Mouse (Mus musculus) kidney, embryonic 14.5 days (tissue): ENCODE data around the gene Ybx1. TPM values are rescaled to one million over a fixed set of nuclear protein-coding genes. Genes with fewer than 3 reads are reported as not detected.
A peak's percentile ranks its signal among the peaks of the same experiment; 100 is the strongest.

Experiments
- ATAC-seq: fragments of 200-750 bp; cut with Nextera tagmentation; 2 replicates; pipeline ENCODE4 v1.8.0; 2017; ENCODE audit warnings: moderate number of reproducible peaks, mild to moderate bottlenecking, moderate TSS enrichment, moderate library complexity; ENCODE audit not compliant: low FRiP score, low TSS enrichment
- H3K27ac ChIP-seq: fragments of 300-500 bp; sonication (generic); 2 replicates; pipeline ENCODE4 v1.5.1; 2014; ENCODE audit warnings: low read depth, mild to moderate bottlenecking, low read length, moderate library complexity, mixed read lengths
- H3K27me3 ChIP-seq: fragments of 300-500 bp; sonication (generic); 2 replicates; pipeline ENCODE4 v1.6.1; 2014; ENCODE audit warnings: mild to moderate bottlenecking, low read length; ENCODE audit not compliant: control insufficient read depth, insufficient read depth
- H3K36me3 ChIP-seq: fragments of 300-500 bp; sonication (generic); 2 replicates; pipeline ENCODE4 v1.6.1; 2014; ENCODE audit warnings: low read length, mixed read lengths; ENCODE audit not compliant: control insufficient read depth, insufficient read depth
- H3K4me1 ChIP-seq: fragments of 300-500 bp; sonication (generic); 2 replicates; pipeline ENCODE4 v1.6.1; 2014; ENCODE audit warnings: low read length, mixed read lengths; ENCODE audit not compliant: control insufficient read depth, insufficient read depth
- H3K4me2 ChIP-seq: fragments of 300-500 bp; sonication (generic); replicated peaks from 2 replicates; pipeline ENCODE4 v1.6.1; 2014; ENCODE audit warnings: low read depth, mild to moderate bottlenecking, low read length
- H3K4me3 ChIP-seq: fragments of 300-500 bp; sonication (generic); 2 replicates; pipeline ENCODE4 v1.5.1; 2014; ENCODE audit warnings: mild to moderate bottlenecking, low read length
- H3K9ac ChIP-seq: fragments of 300-500 bp; sonication (generic); 2 replicates; pipeline ENCODE4 v1.6.1; 2014; ENCODE audit warnings: low read depth, mild to moderate bottlenecking, low read length, moderate library complexity
- H3K9me3 ChIP-seq: fragments of 300-500 bp; sonication (generic); 2 replicates; pipeline ENCODE4 v1.6.1; 2016; ENCODE audit warnings: low read length; ENCODE audit not compliant: control insufficient read depth
- WGBS: fragments of 180-500 bp; shearing (Covaris S2); extraction: QIAGEN DNeasy Blood & Tissue Kit; methylation state at CpG from one replicate; pipeline ENCODE4 v1.1.7; 2014; 5-methylcytosine and 5-hydroxymethylcytosine counted together
- polyA plus RNA-seq: library from polyadenylated mRNA; unstranded; fragments of >200 nt; fragmentation: Nextera tagmentation; extraction: Ambion mirVana; gene quantifications from 2 replicates; pipeline ENCODE4 v1.2.1, GENCODE M21; 2014

Ybx1 gene
- polyA plus RNA-seq, 1 experiment from 2014 or later = 969 TPM

GRCm38 (mm10) chr4:119233256-119233901 lies 61.0 kb downstream of the Ybx1 start:
- H3K27me3 ChIP-seq = no peaks in the 10 kb centered on the region
- peak overlapping the region; percentile 69 for H3K4me3 ChIP-seq
- under 1% methylated on average over 36 of the region's 36 CpGs for WGBS
- peaks cover 8% of the 10 kb centered on the region; the same call in 1 of the 2 replicates for H3K36me3 ChIP-seq
- peak overlapping the region; percentile 72 for H3K9ac ChIP-seq
- H3K27ac ChIP-seq = peak overlapping the region; percentile 57
- H3K4me1 ChIP-seq = peaks cover 5% of the 10 kb centered on the region
- ATAC-seq = peak; percentile 37
- H3K9me3 ChIP-seq = no peaks in the 10 kb centered on the region
- peak overlapping the region; percentile 84 for H3K4me2 ChIP-seq

GRCm38 (mm10) chr4:119232410-119233255 lies 61.8 kb downstream of the Ybx1 start, which contains the start of the genes AU022252 and P3h1:
Gene AU022252, minus strand, starts transcription at chr4:119232712.
Gene P3h1, plus strand, starts transcription at chr4:119232915.
- H3K27ac ChIP-seq = peak within 1 kb of the TSS; percentile 57
- H3K9me3 ChIP-seq = no peaks in the 10 kb centered on the region
- under 1% methylated on average over 71 of the region's 71 CpGs for WGBS
- peak within 1 kb of the TSS; percentile 72 for H3K9ac ChIP-seq
- peak; percentile 98 for ATAC-seq
- H3K4me1 ChIP-seq = peaks cover 5% of the 10 kb centered on the region
- peaks cover 13% of the 10 kb centered on the region for H3K36me3 ChIP-seq
- H3K4me2 ChIP-seq = peak within 1 kb of the TSS; percentile 84
- peak within 1 kb of the TSS; percentile 69 for H3K4me3 ChIP-seq
- no peaks in the 10 kb centered on the region for H3K27me3 ChIP-seq

Other genes starting within 250 kb of the Ybx1 start
- gene Slc2a1, start 185.9 kb downstream of the Ybx1 start, polyA plus RNA-seq = 53.6 and 74.1 TPM in 2 replicates
- gene Zfp691, start 120.4 kb downstream of the Ybx1 start, polyA plus RNA-seq = 10.2 and 11.0 TPM in 2 replicates
- gene Ermap, start 104.6 kb downstream of the Ybx1 start, polyA plus RNA-seq = 0.49 and 1.3 TPM in 2 replicates
- 131 and 180 TPM in 2 replicates for gene Svbp, start 99.3 kb downstream of the Ybx1 start, polyA plus RNA-seq
- gene Tmem269, start 76.4 kb downstream of the Ybx1 start, polyA plus RNA-seq = 0.16 TPM in 1 of 2 replicates, not detected in the other
- 33.6 and 37.6 TPM in 2 replicates for gene AU022252, start 61.9 kb downstream of the Ybx1 start, polyA plus RNA-seq
- 28.9 and 34.4 TPM in 2 replicates for gene P3h1, start 61.7 kb downstream of the Ybx1 start, polyA plus RNA-seq
- gene Cldn19, start 39.2 kb downstream of the Ybx1 start, polyA plus RNA-seq = 5.9 and 10.4 TPM in 2 replicates
- gene Ppih, start 25.9 kb upstream of the Ybx1 start, polyA plus RNA-seq = 122 and 153 TPM in 2 replicates
- 8.7 and 9.2 TPM in 2 replicates for gene Ccdc30, start 120.9 kb upstream of the Ybx1 start, polyA plus RNA-seq
- gene Ppcs, start 127.8 kb upstream of the Ybx1 start, polyA plus RNA-seq = 48.9 and 51.5 TPM in 2 replicates
- gene Zmynd12, start 128.2 kb upstream of the Ybx1 start, polyA plus RNA-seq = 0.53 and 0.86 TPM in 2 replicates
- gene Rimkla, start 198.0 kb upstream of the Ybx1 start, polyA plus RNA-seq = 1.4 and 2.3 TPM in 2 replicates
- 14.2 and 30.2 TPM in 2 replicates for gene Foxj3, start 242.4 kb upstream of the Ybx1 start, polyA plus RNA-seq
- gene Frg2f1, start 244.9 kb upstream of the Ybx1 start, polyA plus RNA-seq = 2.8 and 5.2 TPM in 2 replicates